Mouse (Mus musculus) cerebellum, adult 8-10 months (tissue): ENCODE measurements around the gene Rnf149.

Experiments
- DNase-seq: peaks from one replicate; pipeline ENCODE4 v3.0.0; 2022

Gene Rnf149

GRCm38 (mm10) chr1:39528319-39528718 lies 48.9 kb downstream of the Rnf149 start:
- DNase-seq, result no peak

- peak; percentile 67 for DNase-seq
These were observed 49.8 kb downstream of the Rnf149 start for GRCm38 (mm10) chr1:39527432-39527831.

DNA sequence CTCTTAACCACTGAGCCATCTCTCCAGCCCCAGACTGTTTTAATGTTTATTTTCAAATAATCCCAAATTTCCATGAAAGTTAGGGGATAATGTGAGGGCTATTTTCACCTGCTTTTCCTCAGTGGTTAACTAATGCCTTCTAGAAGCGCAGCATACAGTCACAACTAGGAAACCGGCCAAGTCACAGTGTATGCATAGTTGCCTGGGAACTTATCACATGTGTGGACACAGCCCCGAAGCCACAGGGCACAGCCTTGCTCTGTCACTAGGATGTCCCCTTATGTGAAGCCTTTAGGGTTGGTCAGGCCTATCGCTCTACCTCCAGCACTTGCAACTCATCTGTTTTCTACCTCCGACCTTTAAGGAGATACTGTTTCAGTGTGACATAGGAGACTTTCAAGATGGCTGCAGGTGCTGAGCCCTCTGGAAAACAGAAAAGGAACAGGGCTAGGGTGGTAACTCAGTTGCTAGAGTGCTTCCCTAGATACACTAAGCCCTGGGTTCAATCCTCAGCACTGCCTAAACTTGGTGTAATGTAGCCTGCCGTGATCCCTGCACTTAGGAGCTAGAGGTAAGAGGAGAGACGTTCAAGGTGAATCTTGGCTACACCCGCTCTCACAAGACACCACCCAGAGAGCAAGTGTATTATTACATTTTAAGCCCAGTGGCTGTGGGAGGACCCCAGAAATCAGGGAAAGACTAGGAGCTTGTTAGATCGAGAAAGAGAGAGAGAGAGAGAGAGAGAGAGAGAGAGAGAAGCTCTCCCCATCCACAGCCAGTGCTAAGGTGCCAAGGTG lies 50.6 kb downstream of the Rnf149 start:
- no peak for DNase-seq

GRCm38 (mm10) chr1:39525763-39526162 lies 51.4 kb downstream of the Rnf149 start:
- DNase-seq, result no peak

DNA sequence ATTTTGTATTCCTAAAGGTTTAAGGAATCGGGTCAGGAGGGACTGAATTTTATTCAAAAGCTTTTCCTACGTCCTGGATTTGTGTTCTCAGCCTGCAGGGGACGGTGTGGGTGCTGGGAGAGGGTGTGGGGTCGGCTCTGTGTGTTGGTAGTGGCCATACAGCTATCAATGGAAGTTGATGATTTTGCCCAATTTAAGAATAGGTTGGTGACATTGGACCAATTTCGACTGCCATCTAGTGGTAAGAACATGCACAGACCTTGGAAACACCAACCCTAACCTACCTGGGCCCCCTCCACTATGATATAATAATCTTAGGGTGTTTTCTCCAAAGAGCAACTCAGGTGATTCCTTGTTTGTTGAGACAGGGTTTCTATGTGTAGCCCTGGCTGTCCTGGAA lies 54.7 kb downstream of the Rnf149 start:
- peak; percentile 52 for DNase-seq

GRCm38 (mm10) chr1:39521326-39521725 lies 55.9 kb downstream of the Rnf149 start:
- no peak for DNase-seq

- DNase-seq, result peak; percentile 66
These were observed 61.8 kb downstream of the Rnf149 start for GRCm38 (mm10) chr1:39515303-39515991.

- no peak for DNase-seq
These were observed 65.0 kb downstream of the Rnf149 start for GRCm38 (mm10) chr1:39512183-39512582.

DNA sequence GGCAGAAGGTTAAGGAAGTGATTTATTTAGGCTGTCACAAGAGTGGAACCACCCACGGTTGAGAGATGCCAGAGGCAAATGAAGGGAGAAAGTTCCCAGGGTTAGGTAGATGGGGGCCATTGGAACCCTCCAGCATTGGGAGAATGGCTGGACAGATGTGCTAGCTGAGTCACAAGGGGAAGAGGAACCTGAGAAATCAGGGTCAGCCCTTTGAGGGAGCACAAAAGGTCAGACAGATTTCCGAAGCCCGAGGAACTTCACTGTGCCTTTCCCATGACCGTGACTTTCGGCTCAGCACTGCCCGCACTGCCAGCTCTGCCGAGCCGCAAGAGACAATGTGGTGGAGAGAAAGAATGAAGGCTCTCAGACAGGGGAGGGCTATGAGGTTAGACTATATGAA lies 65.4 kb downstream of the Rnf149 start:
- DNase-seq, result no peak

- DNase-seq, result no peak
These were observed 71.6 kb downstream of the Rnf149 start for GRCm38 (mm10) chr1:39505600-39505999.

DNA sequence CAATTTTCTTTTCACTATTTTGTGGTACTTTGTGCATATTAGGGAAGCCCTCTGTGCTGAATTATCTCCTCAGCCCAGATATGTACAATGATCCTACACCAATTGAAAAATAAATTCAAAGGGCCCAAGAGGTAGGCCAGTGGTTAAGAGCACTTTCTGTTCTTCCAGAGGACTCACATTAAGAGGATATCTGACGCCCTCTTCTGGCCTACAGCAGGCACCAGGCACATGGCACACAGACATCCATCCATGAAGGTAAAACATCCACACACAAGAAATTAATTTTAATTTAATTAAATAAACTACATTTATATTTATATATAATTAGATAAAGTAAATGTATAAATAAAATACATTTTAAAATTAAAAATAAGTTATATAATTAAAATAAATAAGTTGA lies 72.9 kb downstream of the Rnf149 start:
- DNase-seq, result peak; percentile 36

DNA sequence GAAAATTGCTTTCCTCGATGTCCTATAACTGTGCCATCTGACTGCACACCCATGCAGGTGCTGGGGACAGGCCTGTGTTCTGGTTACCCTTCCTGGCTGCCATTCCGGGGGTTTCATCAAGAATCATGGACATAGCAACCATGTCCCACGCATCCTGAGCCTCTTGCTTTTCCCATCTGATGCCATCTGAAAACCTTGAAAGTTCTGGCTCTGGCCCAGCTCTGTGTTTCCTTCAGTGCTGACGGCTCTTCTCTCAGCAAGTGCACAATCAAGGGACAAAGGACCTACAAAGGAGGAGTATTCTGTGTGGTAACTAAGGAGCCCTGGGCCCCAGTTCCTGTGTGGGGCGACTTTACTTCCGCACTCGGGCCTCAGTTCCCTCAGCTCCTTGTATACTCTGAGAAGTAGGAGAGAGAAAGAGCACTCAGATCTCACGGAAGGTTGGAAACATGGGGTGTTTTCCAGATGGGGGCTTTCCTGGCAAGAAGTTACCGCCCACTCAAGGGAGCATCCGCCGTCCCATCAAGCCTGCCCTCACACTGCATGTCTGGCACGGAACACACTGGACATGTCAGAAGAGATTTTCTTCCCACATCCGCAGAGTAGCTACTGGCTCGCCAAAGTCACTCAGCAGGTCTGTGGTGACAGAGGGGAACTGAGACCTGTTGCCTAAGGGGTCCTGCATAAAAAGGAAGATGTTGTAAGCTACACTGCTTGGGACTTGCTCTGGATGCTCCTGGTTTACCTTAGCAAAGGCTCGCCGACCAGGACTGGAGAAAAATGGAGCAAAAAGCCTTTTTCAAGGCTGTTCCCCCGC lies 74.2 kb downstream of the Rnf149 start:
- DNase-seq, result no peak
